Mouse (Mus musculus): ENCODE data around the gene CN725425.

The CN725425 gene

GRCm38 (mm10) chr15:91199256-91199905 is at the start of gene CN725425:
Gene CN725425, plus strand, starts transcription at chr15:91199494.
- 94% methylated on average over 30 of the region's 30 CpGs for WGBS

GRCm38 (mm10) chr15:91152592-91152991 is 46.7 kb upstream of the CN725425 start:
- WGBS: 20% methylated on average over 1 of the region's 1 CpGs

DNA sequence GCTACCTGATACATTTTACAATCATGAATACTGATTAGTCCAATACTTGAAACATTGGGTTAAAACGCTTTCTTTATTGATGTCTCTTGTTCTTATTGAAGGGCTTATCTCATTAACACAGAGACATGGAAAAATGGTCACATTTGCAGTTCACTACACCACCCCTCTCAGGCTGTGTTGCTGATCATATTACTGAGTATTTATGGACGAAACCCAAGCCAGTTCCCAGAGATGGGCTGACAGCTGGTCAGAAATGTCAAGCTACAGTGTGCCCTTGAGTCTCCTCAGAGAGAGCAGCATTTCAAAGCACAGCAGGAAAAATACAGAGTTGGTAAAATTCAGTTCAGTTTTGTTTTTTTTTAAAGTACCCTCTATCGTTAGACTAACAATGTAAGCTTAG is 46.0 kb upstream of the CN725425 start:
- WGBS: 74% methylated on average over 3 of the region's 3 CpGs

GRCm38 (mm10) chr15:91161153-91161552 is 38.1 kb upstream of the CN725425 start:
- 85% methylated on average over 5 of the region's 5 CpGs for WGBS

- 59% methylated on average over 2 of the region's 2 CpGs for WGBS
Measured at GRCm38 (mm10) chr15:91163454-91163853, 35.8 kb upstream of the CN725425 start.

GRCm38 (mm10) chr15:91165021-91165420 is 34.3 kb upstream of the CN725425 start:
- WGBS: 14% methylated on average over 5 of the region's 5 CpGs

DNA sequence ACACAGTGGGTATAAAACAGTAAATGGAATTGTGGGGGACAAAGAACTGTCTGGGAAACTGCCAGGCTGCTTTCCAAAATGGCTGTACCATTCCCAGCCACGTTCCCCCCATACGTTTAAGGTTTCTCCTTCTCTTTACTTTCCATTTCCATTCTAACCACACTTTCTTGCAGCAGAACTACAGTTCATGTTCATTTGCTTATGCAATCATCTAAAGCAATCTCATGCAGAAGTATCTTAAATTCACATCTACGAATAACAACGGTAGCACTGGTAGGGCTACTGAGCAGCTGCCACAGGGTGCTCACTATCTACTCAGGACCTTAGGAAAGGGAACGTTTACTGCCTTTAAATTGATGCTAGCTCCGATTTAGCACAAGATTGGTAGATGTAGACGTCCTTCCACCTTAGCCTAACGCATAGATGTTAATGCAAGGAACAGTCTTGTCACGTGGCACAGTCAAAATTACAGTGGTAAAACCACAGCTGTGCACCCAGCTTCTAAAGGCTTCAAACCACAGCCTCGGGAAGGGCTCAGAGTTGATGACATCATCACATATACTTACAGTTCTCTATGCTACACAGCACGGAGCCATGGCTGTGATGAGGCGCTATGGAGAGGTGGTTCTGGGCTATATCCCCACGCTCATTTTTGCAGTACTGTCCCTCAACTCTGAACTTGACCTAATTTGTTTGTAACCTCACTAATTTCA is 31.3 kb upstream of the CN725425 start:
- WGBS: 65% methylated on average over 13 of the region's 13 CpGs

- 71% methylated on average over 9 of the region's 9 CpGs for WGBS
Measured at GRCm38 (mm10) chr15:91170602-91171328, 28.5 kb upstream of the CN725425 start.

DNA sequence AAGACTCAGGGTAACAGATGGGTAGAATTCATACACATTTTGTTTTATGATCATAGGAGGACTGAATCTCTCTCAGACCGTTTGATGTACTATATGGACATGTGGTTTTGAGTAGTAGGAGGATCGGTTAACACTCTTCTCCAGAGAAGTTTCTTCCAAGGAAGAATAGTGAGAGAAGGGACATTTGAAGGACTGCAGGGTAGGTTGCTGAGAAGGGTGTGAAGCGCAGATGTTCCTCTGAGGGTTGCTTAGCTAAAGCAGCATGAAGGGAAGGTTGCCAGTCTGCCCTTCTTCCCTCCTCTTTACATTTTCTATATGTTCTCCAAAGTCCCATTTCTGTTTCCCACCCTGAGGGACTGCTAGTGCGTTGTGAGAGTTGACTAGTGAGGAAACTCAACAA is 28.0 kb upstream of the CN725425 start:
- 65% methylated on average over 4 of the region's 4 CpGs for whole genome bisulfite sequencing

- WGBS: 60% methylated on average over 4 of the region's 4 CpGs
Measured at GRCm38 (mm10) chr15:91172193-91172592, 27.1 kb upstream of the CN725425 start.

DNA sequence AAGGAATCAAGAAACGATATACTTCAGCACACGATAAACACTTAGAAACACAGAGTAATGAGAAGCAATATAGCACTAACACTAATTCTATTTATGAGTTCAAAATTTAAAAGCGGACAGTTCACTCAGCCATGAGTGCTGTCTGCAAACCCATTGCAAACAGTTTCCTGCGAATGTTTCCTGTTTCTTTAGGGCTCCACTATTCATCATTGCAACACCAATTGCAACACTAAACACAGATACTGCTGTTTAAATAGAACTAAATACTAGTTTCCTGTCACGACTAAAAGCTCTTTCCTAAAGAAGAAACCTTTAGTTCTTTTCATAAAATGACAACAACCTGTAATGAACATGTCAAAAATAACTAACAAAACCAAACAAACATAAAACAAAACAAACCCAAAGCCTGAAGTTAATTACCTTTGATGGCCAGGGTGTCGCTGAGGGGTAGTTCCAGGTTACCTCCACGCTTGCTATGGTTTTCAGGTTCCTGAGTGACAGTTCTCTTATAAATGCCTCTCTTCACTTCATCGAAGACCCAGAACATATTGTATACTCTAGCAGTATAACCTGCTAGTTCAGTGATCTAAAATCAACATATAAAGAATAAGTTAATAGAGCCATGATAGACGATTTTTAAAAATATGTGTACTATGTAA is 20.5 kb upstream of the CN725425 start:
- 76% methylated on average over 9 of the region's 9 CpGs for WGBS

DNA sequence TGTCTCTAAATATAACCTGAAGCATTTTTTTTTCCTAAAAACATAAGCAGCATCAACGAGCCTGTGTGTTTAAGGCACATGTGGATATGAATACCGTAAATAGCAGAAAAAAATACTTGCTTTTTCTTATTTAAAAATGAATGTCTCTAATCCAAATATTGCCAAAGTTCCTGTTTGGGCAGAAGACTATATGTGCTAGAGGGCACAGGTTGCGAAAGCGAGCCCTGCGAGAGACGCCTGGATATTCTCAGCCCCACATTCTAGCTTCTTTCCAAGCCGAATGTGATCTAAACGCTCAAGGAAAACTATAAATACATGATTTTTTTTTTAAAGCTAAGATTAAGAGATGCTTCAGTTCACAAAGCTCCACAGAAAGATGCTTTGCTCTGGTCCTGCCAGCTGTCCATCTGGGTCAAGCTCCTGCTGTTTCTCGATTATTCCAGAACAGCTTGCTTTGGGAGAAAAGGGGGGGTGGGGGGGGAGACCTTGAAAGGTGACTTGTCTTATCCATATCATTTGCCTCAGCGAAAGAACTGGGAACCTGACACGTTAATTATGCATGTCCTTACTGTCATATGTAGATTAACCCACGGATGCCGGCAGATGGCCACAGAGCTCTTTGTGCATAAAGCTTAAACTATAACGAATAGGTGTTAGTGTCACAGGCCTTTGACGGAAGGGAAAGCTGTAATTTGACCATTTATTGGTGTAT is 19.2 kb upstream of the CN725425 start:
- 57% methylated on average over 15 of the region's 15 CpGs for WGBS

GRCm38 (mm10) chr15:91186358-91186757 is 12.9 kb upstream of the CN725425 start:
- WGBS: 67% methylated on average over 6 of the region's 6 CpGs

DNA sequence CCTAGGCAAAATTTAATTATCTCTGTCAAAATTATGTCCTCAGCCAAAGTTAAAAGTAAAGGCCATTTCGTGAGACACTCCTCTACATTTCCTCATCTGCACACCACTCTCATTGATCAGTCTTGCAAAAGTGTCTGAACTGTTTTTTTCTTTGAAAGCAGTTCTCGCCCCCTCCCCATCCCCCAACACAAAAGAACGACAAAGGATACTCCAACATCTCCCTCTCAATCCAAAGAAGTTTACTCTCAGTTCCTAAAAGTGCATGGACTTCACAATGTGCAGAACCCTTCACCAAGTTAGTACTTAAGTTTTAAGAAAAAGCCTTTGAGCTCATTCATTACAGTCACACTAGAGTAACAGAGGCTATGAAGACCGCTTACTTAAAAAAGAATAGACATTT is 9.3 kb upstream of the CN725425 start:
- WGBS: 9% methylated on average over 4 of the region's 4 CpGs

DNA sequence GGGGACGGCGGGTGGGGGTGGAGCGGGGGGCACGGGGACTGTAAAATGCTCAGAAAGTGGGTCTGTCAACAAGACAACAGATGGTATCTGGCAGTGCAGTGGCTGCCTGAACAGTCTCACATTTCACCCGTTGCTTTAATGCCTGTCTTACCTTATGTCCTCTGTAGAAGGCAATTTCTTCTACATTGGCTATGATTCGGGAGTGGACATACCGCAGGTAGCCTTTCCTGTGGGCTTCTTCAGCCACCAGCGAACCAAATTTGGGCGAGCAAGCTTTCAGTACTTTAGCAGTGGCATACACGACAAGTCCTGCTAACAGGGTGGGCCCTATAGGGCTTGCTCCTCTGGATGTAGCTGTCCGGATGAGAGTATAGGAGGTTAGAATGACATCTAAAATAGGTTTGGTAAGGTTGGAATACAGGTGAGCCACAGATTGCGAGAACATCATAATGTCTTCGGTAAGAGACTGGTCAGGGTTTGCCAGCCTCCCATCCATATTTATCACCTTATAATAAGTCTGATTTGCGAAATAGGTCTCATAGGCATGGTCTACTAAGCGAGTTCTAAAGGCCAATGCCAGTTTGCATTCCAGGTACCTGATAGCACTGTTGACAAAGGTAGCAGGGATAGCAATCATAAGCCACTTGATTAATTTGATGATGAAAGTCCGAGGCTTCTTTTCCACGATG is 8.6 kb upstream of the CN725425 start:
- WGBS: 13% methylated on average over 17 of the region's 17 CpGs

DNA sequence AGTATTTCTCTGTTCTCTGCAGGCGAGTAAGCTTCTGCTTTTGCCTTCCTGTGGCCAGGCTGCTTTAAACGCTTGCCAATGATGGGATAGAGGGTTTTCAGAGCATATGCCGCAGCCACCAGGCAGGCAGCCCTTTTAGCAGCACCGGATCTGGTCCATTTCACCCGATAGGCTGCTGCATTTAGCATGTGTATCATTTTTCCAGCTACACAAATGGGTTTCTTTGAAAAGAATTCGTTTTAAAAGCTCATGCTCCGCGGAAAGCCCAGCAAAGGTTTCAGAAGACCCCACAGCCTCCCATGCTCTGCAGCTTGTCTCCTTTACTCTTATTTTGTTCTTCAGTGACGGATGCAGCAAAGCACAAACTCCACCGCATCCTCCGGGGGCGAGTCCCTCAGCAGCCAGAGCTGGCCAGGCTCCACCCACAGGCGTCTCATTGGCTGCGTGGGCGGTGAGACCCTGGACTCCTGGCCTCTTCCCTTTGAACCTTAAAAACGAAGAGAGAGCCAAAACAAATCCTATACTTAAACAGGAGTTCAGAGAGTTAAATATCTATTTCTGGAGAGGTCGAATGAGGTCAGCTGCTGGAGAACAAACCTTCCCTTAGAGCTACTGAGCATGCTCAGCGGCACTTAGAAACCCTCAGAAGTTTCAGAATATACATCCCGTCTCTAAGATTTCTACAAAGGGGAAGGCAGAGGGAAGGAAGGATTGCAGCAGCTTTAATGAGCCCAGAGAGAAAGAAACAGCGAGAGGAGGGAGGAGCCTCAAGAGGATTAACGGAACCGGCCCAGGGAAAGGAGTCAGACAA is 7.7 kb upstream of the CN725425 start, which contains the start of gene Abcd2:
TSS of gene Abcd2 (minus strand) at position 388 of the 811 bp plus-strand sequence.
- under 1% methylated on average over 22 of the region's 22 CpGs for WGBS

DNA sequence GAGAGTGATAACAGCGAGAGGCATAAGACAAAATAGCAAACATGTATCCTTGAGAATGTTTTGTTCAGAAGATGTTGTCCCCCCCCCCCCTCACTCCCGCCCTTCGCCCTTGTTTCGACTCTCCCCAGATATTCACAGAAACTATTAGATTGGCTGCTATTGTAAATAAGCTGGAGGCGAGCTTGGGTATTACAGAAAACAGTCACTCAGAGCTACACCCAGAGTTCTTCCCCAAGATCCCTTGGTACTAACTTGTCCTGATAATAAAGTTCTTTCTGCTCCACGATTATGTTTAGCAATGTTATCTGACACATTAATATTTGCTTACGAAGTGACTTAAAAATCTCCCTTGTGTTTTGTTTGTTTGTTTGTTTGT is 7.1 kb upstream of the CN725425 start:
- 13% methylated on average over 7 of the region's 7 CpGs for WGBS

- 85% methylated on average over 1 of the region's 1 CpGs for WGBS
Measured at GRCm38 (mm10) chr15:91200833-91201232, 1.5 kb downstream of the CN725425 start.

GRCm38 (mm10) chr15:91202486-91202885 is 3.2 kb downstream of the CN725425 start:
- WGBS: 96% methylated on average over 1 of the region's 1 CpGs

GRCm38 (mm10) chr15:91203521-91203920 is 4.2 kb downstream of the CN725425 start:
- 86% methylated on average over 3 of the region's 3 CpGs for WGBS

Measured in cerebral cortex, adult 2 months (tissue).